Mouse (Mus musculus): Measurements from ENCODE around the gene Zfhx3. TPM values are rescaled to one million over a fixed set of nuclear protein-coding genes. Genes with fewer than 3 reads are reported as not detected.

The Zfhx3 gene
- polyA plus RNA-seq, 1 experiment from 2014 or later, result 65.9 TPM

GRCm38 (mm10) chr8:108536911-108537351 lies 594.5 kb downstream of the Zfhx3 start:
- Histone ChIP-seq H3K4me2 (replicated peaks) (peak overlapping the region; percentile 49), H3K4me3 (replicated peaks) (peak overlapping the region; percentile 26), H3K9ac (replicated peaks) (peak overlapping the region; percentile 62), H3K4me1 (replicated peaks) (peaks cover 50% of the 10 kb centered on the region), H3K27ac (peak overlapping the region; percentile 86), H3K36me3 (no peaks in the 10 kb centered on the region), H3K9me3 (no peaks in the 10 kb centered on the region), H3K27me3 (no peaks in the 10 kb centered on the region)
- 48% methylated on average over 15 of the region's 15 CpGs for WGBS
- no peak for ATAC-seq

DNA sequence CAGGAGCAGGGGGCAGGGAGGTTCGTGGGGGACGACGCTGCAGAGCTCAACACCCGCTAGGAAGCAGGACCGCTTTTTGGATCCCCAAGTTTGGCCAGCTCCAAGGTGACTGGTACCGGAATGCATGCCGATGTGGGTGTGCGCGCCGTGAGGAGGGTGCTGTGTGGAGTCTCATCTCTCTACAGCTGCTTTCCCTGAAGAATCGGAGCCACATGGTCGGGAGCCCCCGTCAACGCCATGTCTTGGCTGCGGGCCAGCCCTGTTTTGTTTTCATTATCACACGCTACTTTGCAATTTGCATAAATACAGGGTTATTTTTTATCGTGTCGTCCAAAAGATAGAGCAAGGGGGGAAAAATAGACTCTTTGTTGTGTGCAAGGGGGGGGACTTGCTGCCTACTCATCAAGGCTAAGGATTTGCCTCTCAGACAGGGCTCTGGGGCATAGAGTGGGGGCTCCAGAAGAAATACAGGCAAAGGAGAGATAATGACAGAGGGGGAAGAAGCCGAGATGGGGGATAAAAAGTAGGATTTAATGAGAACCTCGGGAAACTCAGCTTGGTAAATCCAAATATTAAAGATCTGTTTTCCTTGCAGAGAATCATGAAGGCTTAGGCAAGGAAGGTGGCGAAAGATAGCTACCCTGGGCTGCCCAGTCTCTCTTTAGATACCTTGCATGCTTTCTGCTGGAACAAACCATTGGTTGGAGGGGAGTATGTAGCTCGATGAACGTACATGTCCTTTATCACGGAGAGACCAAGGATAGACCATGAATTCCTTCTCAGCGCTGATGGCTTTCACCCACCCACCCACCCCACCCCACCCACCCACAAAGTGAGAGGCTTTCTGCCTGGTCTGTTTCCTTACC lies 595.5 kb downstream of the Zfhx3 start:
- no peaks in the 10 kb centered on the region for H3K27me3 ChIP-seq
- peak overlapping the region; percentile 26 for H3K4me3 ChIP-seq (replicated peaks)
- peak overlapping the region; percentile 62; the same call in 1 of the 2 replicates for H3K9ac ChIP-seq (replicated peaks)
- H3K4me2 ChIP-seq (replicated peaks), result peak overlapping the region; percentile 49
- H3K4me1 ChIP-seq (replicated peaks), result peaks cover 50% of the 10 kb centered on the region
- H3K27ac ChIP-seq, result peak overlapping the region; percentile 86
- ATAC-seq, result peak; percentile 70
- 46% methylated on average over 25 of the region's 25 CpGs for WGBS
- no peaks in the 10 kb centered on the region for H3K9me3 ChIP-seq
- H3K36me3 ChIP-seq, result no peaks in the 10 kb centered on the region

DNA sequence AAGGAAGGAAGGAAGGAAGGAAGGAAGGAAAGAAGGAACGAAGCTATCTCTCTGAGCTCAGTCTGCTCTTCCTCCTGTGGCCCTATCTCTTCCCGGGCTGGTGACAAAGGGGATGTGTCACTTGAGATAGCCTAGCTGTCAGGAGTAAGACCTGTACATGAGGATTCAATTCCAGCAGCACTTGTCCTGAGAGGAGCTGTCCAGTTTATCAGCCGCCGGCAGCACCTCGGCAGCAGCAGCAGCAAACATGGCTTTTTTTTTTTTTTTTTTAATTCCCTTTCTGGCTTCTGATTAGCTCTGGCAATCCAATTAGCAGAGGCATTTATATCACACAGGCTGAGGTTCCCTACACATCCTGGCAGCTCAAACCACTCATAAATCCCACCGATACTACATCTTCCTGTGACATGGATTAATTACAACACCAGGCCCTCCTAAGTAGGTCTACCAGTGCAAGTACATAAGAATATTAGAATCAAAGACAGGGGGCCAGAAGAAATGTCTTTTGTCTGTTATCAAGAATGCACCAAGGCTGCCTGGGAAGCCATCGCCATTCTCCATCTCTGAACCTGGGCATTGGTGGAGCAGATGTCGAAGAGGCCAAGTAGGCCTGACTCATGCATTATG lies 596.6 kb downstream of the Zfhx3 start:
- H3K9me3 ChIP-seq, result no peaks in the 10 kb centered on the region
- no peaks in the 10 kb centered on the region for H3K36me3 ChIP-seq
- H3K4me2 ChIP-seq (replicated peaks), result 0 out of 2 replicates have a peak overlapping the region, but pooled peaks have one; percentile 9
- no peak for ATAC-seq
- H3K9ac ChIP-seq (replicated peaks), result no peak overlapping the region
- no peak overlapping the region for H3K4me3 ChIP-seq (replicated peaks)
- peak overlapping the region; percentile 86 for H3K27ac ChIP-seq
- H3K4me1 ChIP-seq (replicated peaks), result peaks cover 48% of the 10 kb centered on the region
- no peaks in the 10 kb centered on the region for H3K27me3 ChIP-seq
- WGBS, result 58% methylated on average over 8 of the region's 8 CpGs

DNA sequence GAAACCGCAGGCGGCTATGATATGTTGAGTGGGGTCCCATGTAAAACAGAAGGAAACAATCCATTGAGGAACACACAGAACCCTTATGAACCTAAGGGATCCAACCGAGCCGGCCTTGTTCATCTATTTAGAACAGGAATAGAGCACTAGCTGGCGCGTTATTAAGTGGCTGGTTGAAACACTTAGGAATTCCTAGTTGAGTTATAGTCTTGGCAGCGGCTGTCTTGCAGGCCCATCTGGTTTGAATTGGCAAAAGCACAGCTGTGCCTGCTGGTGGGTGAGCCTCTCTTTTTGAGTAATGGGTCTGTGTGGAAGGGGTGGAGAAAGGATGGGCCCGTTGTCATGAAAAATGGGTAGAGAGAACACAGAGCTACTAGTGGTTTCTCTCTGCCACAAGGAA lies 610.1 kb downstream of the Zfhx3 start:
- Histone ChIP-seq H3K27ac (no peak overlapping the region), H3K36me3 (no peaks in the 10 kb centered on the region), H3K9ac (replicated peaks) (no peak overlapping the region), H3K9me3 (no peaks in the 10 kb centered on the region), H3K27me3 (no peaks in the 10 kb centered on the region), H3K4me1 (replicated peaks) (0 out of 2 replicates have a peak, but pooled peaks cover 4% of the 10 kb centered on the region), H3K4me3 (replicated peaks) (no peak overlapping the region), H3K4me2 (replicated peaks) (no peak overlapping the region)
- ATAC-seq, result no peak
- 89% methylated on average over 8 of the region's 8 CpGs for WGBS

DNA sequence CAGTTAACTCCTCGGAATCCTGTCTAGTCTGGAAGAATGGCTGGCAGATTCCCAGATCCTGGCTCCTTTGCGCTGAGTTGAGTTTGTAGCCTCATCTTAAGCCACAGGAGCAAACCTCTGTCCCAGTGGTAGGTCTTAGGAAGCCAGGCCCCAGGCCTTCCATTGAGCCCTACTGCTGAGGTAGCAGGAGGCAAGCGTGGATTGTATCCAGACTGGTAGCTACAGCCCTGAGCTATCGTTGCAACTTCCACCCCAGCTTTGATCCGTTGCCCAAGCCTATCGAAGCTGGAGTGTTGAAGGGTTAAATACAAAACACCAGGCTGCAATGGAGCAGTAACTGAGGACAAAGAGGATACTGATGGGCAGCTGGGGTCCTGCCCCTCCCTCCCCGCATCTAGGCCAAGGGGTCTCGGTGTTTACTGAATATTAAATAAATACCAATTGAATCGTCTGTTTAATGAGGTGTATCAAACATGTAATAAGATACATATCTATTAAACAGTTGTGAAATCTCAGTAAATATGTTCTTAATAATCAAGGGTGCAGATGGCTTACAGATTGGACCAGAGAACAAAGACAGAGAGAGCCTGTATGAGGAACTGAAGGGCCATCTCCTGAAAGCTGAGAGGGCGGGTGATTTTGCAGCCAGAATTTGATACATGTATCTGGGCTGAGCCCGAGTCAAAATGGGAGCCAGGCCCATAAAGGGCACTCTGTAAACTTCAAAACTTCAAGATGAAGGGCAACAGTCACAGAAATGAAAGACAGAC lies 611.5 kb downstream of the Zfhx3 start:
- Histone ChIP-seq H3K27ac (no peak overlapping the region), H3K36me3 (no peaks in the 10 kb centered on the region), H3K4me1 (replicated peaks) (0 out of 2 replicates have a peak, but pooled peaks cover 4% of the 10 kb centered on the region), H3K27me3 (no peaks in the 10 kb centered on the region), H3K4me2 (replicated peaks) (no peak overlapping the region), H3K4me3 (replicated peaks) (no peak overlapping the region), H3K9ac (replicated peaks) (no peak overlapping the region), H3K9me3 (no peaks in the 10 kb centered on the region)
- ATAC-seq, result no peak
- 67% methylated on average over 11 of the region's 11 CpGs for WGBS

GRCm38 (mm10) chr8:108554578-108555245 lies 612.3 kb downstream of the Zfhx3 start:
- Histone ChIP-seq H3K4me1 (replicated peaks) (0 out of 2 replicates have a peak, but pooled peaks cover 4% of the 10 kb centered on the region), H3K36me3 (no peaks in the 10 kb centered on the region), H3K4me3 (replicated peaks) (no peak overlapping the region), H3K4me2 (replicated peaks) (no peak overlapping the region), H3K27ac (no peak overlapping the region), H3K9me3 (no peaks in the 10 kb centered on the region), H3K27me3 (no peaks in the 10 kb centered on the region), H3K9ac (replicated peaks) (no peak overlapping the region)
- no peak for ATAC-seq
- 80% methylated on average over 12 of the region's 12 CpGs for WGBS

- Histone ChIP-seq H3K27me3 (no peaks in the 10 kb centered on the region), H3K4me3 (replicated peaks) (no peak overlapping the region), H3K9me3 (0 out of 2 replicates have a peak, but pooled peaks cover 3% of the 10 kb centered on the region), H3K9ac (replicated peaks) (no peak overlapping the region), H3K4me2 (replicated peaks) (no peak overlapping the region), H3K36me3 (no peaks in the 10 kb centered on the region), H3K4me1 (replicated peaks) (peaks cover 21% of the 10 kb centered on the region), H3K27ac (no peak overlapping the region)
- 60% methylated on average over 6 of the region's 6 CpGs for WGBS
- ATAC-seq, result no peak
Observed at GRCm38 (mm10) chr8:108563420-108563819, 621.0 kb downstream of the Zfhx3 start.

- WGBS, result 82% methylated on average over 7 of the region's 7 CpGs
- H3K27ac ChIP-seq, result no peak overlapping the region
- H3K9ac ChIP-seq (replicated peaks), result no peak overlapping the region
Observed at GRCm38 (mm10) chr8:108563934-108564564, 621.6 kb downstream of the Zfhx3 start.

DNA sequence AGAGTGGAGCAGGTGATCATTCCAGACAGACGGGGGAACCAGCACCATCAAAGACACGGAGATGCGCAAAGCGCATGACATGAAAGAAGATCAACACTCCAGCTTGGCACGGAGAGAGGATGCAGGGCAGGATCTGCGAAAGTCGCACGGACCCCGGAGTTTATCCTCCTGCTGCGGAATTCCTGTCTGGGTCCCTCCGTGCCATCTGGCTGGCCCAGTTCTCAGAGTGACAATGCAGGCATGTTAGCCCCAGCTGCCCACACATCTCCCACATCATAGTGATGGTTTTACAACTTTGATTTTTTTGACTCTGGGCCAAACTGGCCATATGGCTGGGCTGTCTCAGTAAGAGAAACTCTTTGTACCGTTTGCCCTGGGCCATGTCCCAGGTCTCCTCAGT lies 623.6 kb downstream of the Zfhx3 start:
- Histone ChIP-seq H3K27me3 (no peaks in the 10 kb centered on the region), H3K4me3 (replicated peaks) (no peak overlapping the region), H3K36me3 (no peaks in the 10 kb centered on the region), H3K4me2 (replicated peaks) (no peak overlapping the region), H3K27ac (no peak overlapping the region), H3K4me1 (replicated peaks) (peaks cover 21% of the 10 kb centered on the region), H3K9ac (replicated peaks) (no peak overlapping the region), H3K9me3 (0 out of 2 replicates have a peak, but pooled peaks cover 3% of the 10 kb centered on the region)
- WGBS, result 73% methylated on average over 12 of the region's 12 CpGs
- no peak for ATAC-seq

More at GRCm38 (mm10) chr8:108563934-108564564, 621.6 kb downstream of the Zfhx3 start:
- Histone ChIP-seq H3K27me3 (no peaks in the 10 kb centered on the region), H3K9me3 (0 out of 2 replicates have a peak, but pooled peaks cover 3% of the 10 kb centered on the region), H3K4me3 (replicated peaks) (no peak overlapping the region), H3K4me1 (replicated peaks) (peaks cover 21% of the 10 kb centered on the region), H3K36me3 (no peaks in the 10 kb centered on the region), H3K4me2 (replicated peaks) (no peak overlapping the region)
- ATAC-seq, result no peak

GRCm38 (mm10) chr8:108573295-108574017 lies 631.0 kb downstream of the Zfhx3 start:
- Histone ChIP-seq H3K4me2 (replicated peaks) (no peak overlapping the region), H3K27ac (no peak overlapping the region), H3K27me3 (no peaks in the 10 kb centered on the region), H3K4me1 (replicated peaks) (peaks cover 14% of the 10 kb centered on the region), H3K36me3 (no peaks in the 10 kb centered on the region), H3K4me3 (replicated peaks) (no peak overlapping the region), H3K9ac (replicated peaks) (no peak overlapping the region), H3K9me3 (no peaks in the 10 kb centered on the region)
- ATAC-seq, result no peak
- whole genome bisulfite sequencing, result 83% methylated on average over 5 of the region's 5 CpGs
